ENCODE assay signal across 31 mouse cellular contexts in genomic region chr19:10455437-10455806, GRCm38 (mm10). TPM values are rescaled to one million over a fixed set of nuclear protein-coding genes. Genes with fewer than 3 reads are reported as not detected.
DNase-seq lines count a peak whose midpoint lies in the region; ATAC-seq and TF ChIP-seq lines count a peak whose summit lies in the region.
"Had no signal": no experiment of that assay in that cellular context is flagged by ENCODE, and none has a peak within 500 bp of the region (broad histone marks: within the 10 kb centered on the region; RNA-seq: fewer than 3 reads in every experiment).

No protein-coding gene starts in this region.

- H3K9ac ChIP-seq in heart, embryonic 12.5 days = no peak overlapping the region
- H3K9ac ChIP-seq in intestine, postnatal 0 days (ENCODE audit: low read depth, low read length) = 0 out of 2 replicates have a peak overlapping the region, but pooled peaks have one; percentile 18
- no peak overlapping the region for H3K9ac ChIP-seq in intestine, embryonic 16.5 days (ENCODE audit: low read depth, low read length)
- H3K9ac ChIP-seq in neural tube, embryonic 15.5 days (replicated peaks) = no peak overlapping the region
- H3K9ac ChIP-seq in stomach, postnatal 0 days (ENCODE audit: low read length) = no peak overlapping the region
- H3K9ac ChIP-seq: embryonic facial prominence, embryonic 13.5 days; liver, embryonic 12.5 days; liver, postnatal 0 days had no signal

- H3K36me3 ChIP-seq in heart, embryonic 12.5 days = no peaks in the 10 kb centered on the region
- H3K36me3 ChIP-seq in intestine, postnatal 0 days (ENCODE audit: control insufficient read depth, insufficient read depth) = no peaks in the 10 kb centered on the region
- H3K36me3 ChIP-seq in intestine, embryonic 16.5 days (ENCODE audit: control insufficient read depth, insufficient read depth, low read length) = no peaks in the 10 kb centered on the region
- no peaks in the 10 kb centered on the region for H3K36me3 ChIP-seq in neural tube, embryonic 15.5 days
- H3K36me3 ChIP-seq in stomach, postnatal 0 days (ENCODE audit: control insufficient read depth, insufficient read depth, low read length) = no peaks in the 10 kb centered on the region
- H3K36me3 ChIP-seq: embryonic facial prominence, embryonic 13.5 days; forebrain, embryonic 10.5 days; forebrain, embryonic 15.5 days; liver, embryonic 12.5 days; midbrain, embryonic 13.5 days; neural tube, embryonic 13.5 days had no signal

- TF ChIP-seq EP300 in stomach, postnatal 0 days (optimal IDR thresholded peaks at IDR 0.05) = no peak

- ATAC-seq in heart, embryonic 12.5 days (ENCODE audit: insufficient number of reproducible peaks, low FRiP score) = no peak
- ATAC-seq in intestine, postnatal 0 days = no peak
- no peak for ATAC-seq in intestine, embryonic 16.5 days
- ATAC-seq in neural tube, embryonic 15.5 days (ENCODE audit: low FRiP score) = no peak
- ATAC-seq in stomach, postnatal 0 days (ENCODE audit: low FRiP score, low TSS enrichment) = no peak
- ATAC-seq: forebrain, embryonic 15.5 days; inflammation-experienced regulatory T-cells, adult 6 months; liver, postnatal 0 days; midbrain, embryonic 13.5 days; Patski had no signal

- peak; percentile 57 for DNase-seq in heart, postnatal 4 days
- DNase-seq in neural tube, embryonic 10.5 days (ENCODE audit: extremely low spot score, low spot score) = no peak
- DNase-seq in stomach, postnatal 0 days (ENCODE audit: low spot score) = no peak
- DNase-seq: adrenal gland, postnatal 10 days; cerebellum, adult 8-10 months; cerebellum, postnatal 36 days; gastrocnemius, postnatal 25 days; kidney, adult 2 months; kidney, postnatal 36 days; layer of hippocampus, postnatal 36 days; left cerebral cortex, postnatal 4 days; liver, postnatal 0 days; lung, postnatal 36 days; spleen, adult 18-20 months had no signal

- H3K4me3 ChIP-seq in heart, embryonic 12.5 days = no peak overlapping the region
- H3K4me3 ChIP-seq in intestine, postnatal 0 days (ENCODE audit: low read depth, low read length) = 0 out of 2 replicates have a peak overlapping the region, but pooled peaks have one; percentile 55
- H3K4me3 ChIP-seq in intestine, embryonic 16.5 days (ENCODE audit: low read length) = no peak overlapping the region
- H3K4me3 ChIP-seq in neural tube, embryonic 15.5 days (replicated peaks) = 0 out of 2 replicates have a peak overlapping the region, but pooled peaks have one; percentile 1
- H3K4me3 ChIP-seq in stomach, postnatal 0 days (ENCODE audit: low read depth, low read length) = peak overlapping the region; percentile 4; the same call in 1 of the 2 replicates
- H3K4me3 ChIP-seq: liver, embryonic 12.5 days; myocyte had no signal

- H3K27ac ChIP-seq in heart, embryonic 12.5 days (ENCODE audit: poor library complexity, severe bottlenecking) = no peak overlapping the region
- no peak overlapping the region for H3K27ac ChIP-seq in intestine, postnatal 0 days (ENCODE audit: low read depth, low read length)
- no peak overlapping the region for H3K27ac ChIP-seq in intestine, embryonic 16.5 days (ENCODE audit: low read length)
- H3K27ac ChIP-seq in neural tube, embryonic 15.5 days (replicated peaks) = no peak overlapping the region
- H3K27ac ChIP-seq in stomach, postnatal 0 days (replicated peaks) = peak overlapping the region; percentile 58; the same call in 1 of the 2 replicates
- H3K27ac ChIP-seq: embryonic facial prominence, embryonic 13.5 days; forebrain, embryonic 10.5 days; forebrain, embryonic 15.5 days; liver, embryonic 12.5 days; midbrain, embryonic 13.5 days; neural tube, embryonic 13.5 days had no signal

- no peaks in the 10 kb centered on the region for H3K9me3 ChIP-seq in heart, embryonic 12.5 days (replicated peaks)
- no peaks in the 10 kb centered on the region for H3K9me3 ChIP-seq in intestine, postnatal 0 days (ENCODE audit: control insufficient read depth)
- H3K9me3 ChIP-seq in intestine, embryonic 16.5 days (ENCODE audit: control insufficient read depth, low read length) = no peaks in the 10 kb centered on the region
- no peaks in the 10 kb centered on the region for H3K9me3 ChIP-seq in neural tube, embryonic 15.5 days (replicated peaks)
- no peaks in the 10 kb centered on the region for H3K9me3 ChIP-seq in stomach, postnatal 0 days (ENCODE audit: control insufficient read depth, low read length)
- H3K9me3 ChIP-seq: embryonic facial prominence, embryonic 13.5 days; forebrain, embryonic 10.5 days; forebrain, embryonic 15.5 days; liver, embryonic 12.5 days; midbrain, embryonic 13.5 days; neural tube, embryonic 13.5 days had no signal

- H3K27me3 ChIP-seq in heart, embryonic 12.5 days (replicated peaks) = peaks cover 98% of the 10 kb centered on the region
- H3K27me3 ChIP-seq in intestine, postnatal 0 days (replicated peaks; ENCODE audit: control insufficient read depth, insufficient read depth, low read length) = peaks cover 42% of the 10 kb centered on the region
- H3K27me3 ChIP-seq in intestine, embryonic 16.5 days (replicated peaks; ENCODE audit: control insufficient read depth, insufficient read depth, low read length) = peaks cover 52% of the 10 kb centered on the region
- peaks cover 54% of the 10 kb centered on the region for H3K27me3 ChIP-seq in neural tube, embryonic 15.5 days (replicated peaks)
- H3K27me3 ChIP-seq in stomach, postnatal 0 days (ENCODE audit: control insufficient read depth, insufficient read depth, low read length) = peaks cover 4% of the 10 kb centered on the region; the same call in 1 of the 2 replicates

- TF ChIP-seq CTCF in intestine, postnatal 0 days (IDR thresholded peaks at IDR 0.05; ENCODE audit: low read depth) = no peak
- TF ChIP-seq CTCF in stomach, postnatal 0 days (IDR thresholded peaks at IDR 0.05; ENCODE audit: low read depth) = no peak

- peaks cover 11% of the 10 kb centered on the region; the same call in 1 of the 2 replicates for H3K4me1 ChIP-seq in heart, embryonic 12.5 days (replicated peaks)
- H3K4me1 ChIP-seq in intestine, postnatal 0 days (replicated peaks; ENCODE audit: control insufficient read depth, insufficient read depth, low read length) = peaks cover 10% of the 10 kb centered on the region; the same call in 1 of the 2 replicates
- H3K4me1 ChIP-seq in intestine, embryonic 16.5 days (ENCODE audit: control insufficient read depth, insufficient read depth, low read length) = peaks cover 18% of the 10 kb centered on the region
- H3K4me1 ChIP-seq in neural tube, embryonic 15.5 days = peaks cover 28% of the 10 kb centered on the region
- no peaks in the 10 kb centered on the region; the same call in 1 of the 2 replicates for H3K4me1 ChIP-seq in stomach, postnatal 0 days (replicated peaks; ENCODE audit: control insufficient read depth, insufficient read depth)

- no peak overlapping the region for H3K4me2 ChIP-seq in heart, embryonic 12.5 days
- H3K4me2 ChIP-seq in intestine, postnatal 0 days (replicated peaks; ENCODE audit: low read depth) = peak overlapping the region; percentile 90
- no peak overlapping the region for H3K4me2 ChIP-seq in intestine, embryonic 16.5 days (ENCODE audit: low read depth, low read length)
- H3K4me2 ChIP-seq in neural tube, embryonic 15.5 days = peak overlapping the region; percentile 87; the same call in 1 of the 2 replicates
- H3K4me2 ChIP-seq in stomach, postnatal 0 days (replicated peaks; ENCODE audit: low read depth) = peak overlapping the region; percentile 23; the same call in 1 of the 2 replicates
- H3K4me2 ChIP-seq: liver, embryonic 12.5 days had no signal

- WGBS in heart, embryonic 12.5 days = 65% methylated on average over 3 of the region's 3 CpGs
- 67% methylated on average over 3 of the region's 3 CpGs for WGBS in intestine, postnatal 0 days
- WGBS in intestine, embryonic 16.5 days = 74% methylated on average over 3 of the region's 3 CpGs
- 80% methylated on average over 3 of the region's 3 CpGs for WGBS in neural tube, embryonic 15.5 days
- WGBS in stomach, postnatal 0 days = 62% methylated on average over 3 of the region's 3 CpGs

RNA-seq across cellular contexts. Expression of gene Lrrc10b, which starts 1.9 kb away (rescaled TPM):
- total RNA-seq in heart, postnatal 4 days (2021) = 1 to 10 TPM; 3.3 to 4.7 TPM
- 0.14 and 0.26 TPM in 2 replicates for polyA plus RNA-seq in heart, embryonic 12.5 days (2016; fragmentation: Nextera tagmentation; extraction: Ambion mirVana)
- polyA plus RNA-seq in intestine, postnatal 0 days (2015; fragmentation: Nextera tagmentation; extraction: Ambion mirVana) = 12.5 and 14.3 TPM in 2 replicates
- 0.18 and 0.55 TPM in 2 replicates for polyA plus RNA-seq in intestine, embryonic 16.5 days (2015; fragmentation: Nextera tagmentation; extraction: Ambion mirVana)
- 1.1 and 1.3 TPM in 2 replicates for polyA plus RNA-seq in neural tube, embryonic 15.5 days (2015; fragmentation: Nextera tagmentation; extraction: Ambion mirVana)
- 2.8 and 3.3 TPM in 2 replicates for polyA plus RNA-seq in stomach, postnatal 0 days (2015; fragmentation: Nextera tagmentation; extraction: Ambion mirVana)
- total RNA-seq: megakaryocyte, adult 5-6 weeks; MEL had no signal
- polyA plus RNA-seq: inflammation-experienced regulatory T-cells, adult 6 months; liver, postnatal 0 days had no signal

RNA-seq across cellular contexts. Expression of gene Ppp1r32, which starts 27.3 kb away (rescaled TPM):
- under 1 TPM; 0.52 to 0.77 TPM for total RNA-seq in heart, postnatal 4 days (2021)
- polyA plus RNA-seq in heart, embryonic 12.5 days (2016; fragmentation: Nextera tagmentation; extraction: Ambion mirVana) = 0.14 TPM in 1 of 2 replicates, not detected in the other
- 26.1 and 27.8 TPM in 2 replicates for polyA plus RNA-seq in intestine, postnatal 0 days (2015; fragmentation: Nextera tagmentation; extraction: Ambion mirVana)
- 2.0 and 3.4 TPM in 2 replicates for polyA plus RNA-seq in intestine, embryonic 16.5 days (2015; fragmentation: Nextera tagmentation; extraction: Ambion mirVana)
- 0.79 and 1.2 TPM in 2 replicates for polyA plus RNA-seq in neural tube, embryonic 15.5 days (2015; fragmentation: Nextera tagmentation; extraction: Ambion mirVana)
- polyA plus RNA-seq in stomach, postnatal 0 days (2015; fragmentation: Nextera tagmentation; extraction: Ambion mirVana) = 0.15 and 0.16 TPM in 2 replicates
- polyA plus RNA-seq: heart, embryonic 14.5 days; kidney, embryonic 16.5 days; liver, embryonic 12.5 days had no signal

Comparison
In these comparisons a context has a peak if more than half of its experiments do, and no peak if none do; other contexts are left out.
1. H3K4me2 ChIP-seq: peak in intestine, postnatal 0 days (single experiment), neural tube, embryonic 15.5 days (single experiment) and stomach, postnatal 0 days (single experiment); none in heart, embryonic 12.5 days (single experiment) and intestine, embryonic 16.5 days (single experiment).
2. H3K4me3 ChIP-seq: peak in intestine, postnatal 0 days (single experiment), neural tube, embryonic 15.5 days (single experiment) and stomach, postnatal 0 days (single experiment); none in heart, embryonic 12.5 days (single experiment) and intestine, embryonic 16.5 days (single experiment).